8 mouse cellular contexts compared by ENCODE assay signal in the genomic region with DNA sequence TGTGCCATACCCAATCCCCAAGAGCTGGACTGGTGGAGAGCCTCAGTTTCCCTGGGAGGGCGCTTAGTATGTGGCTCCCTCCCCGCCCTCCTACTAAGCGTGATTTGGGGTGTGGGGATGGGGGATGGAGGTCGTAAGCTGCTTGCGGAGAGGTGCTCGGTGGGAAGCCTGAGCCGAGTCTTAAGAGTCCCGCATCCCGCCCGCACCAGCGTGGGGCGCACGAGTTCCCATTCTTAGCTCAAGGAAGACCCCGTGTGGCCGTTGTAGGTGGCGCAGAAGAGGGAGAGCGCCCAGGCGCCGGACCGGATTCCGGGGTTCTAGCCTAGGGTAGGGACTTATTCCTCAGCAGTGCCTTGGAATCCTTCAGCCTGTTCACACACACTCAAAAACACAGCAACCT. TPM values are rescaled to one million over a fixed set of nuclear protein-coding genes. Genes with fewer than 3 reads are reported as not detected.
DNase-seq lines count a peak whose midpoint lies in the region; ATAC-seq and TF ChIP-seq lines count a peak whose summit lies in the region.

No protein-coding gene starts in this region.

- no peak for TF ChIP-seq CTCF in Patski (IDR thresholded peaks at IDR 0.05)

- no peak overlapping the region for H3K9ac ChIP-seq in embryonic facial prominence, embryonic 11.5 days (replicated peaks; ENCODE audit: low read length)
- 0 out of 2 replicates have a peak overlapping the region, but pooled peaks have one; percentile 2 for H3K9ac ChIP-seq in heart, embryonic 15.5 days

- H3K36me3 ChIP-seq in embryonic facial prominence, embryonic 11.5 days (replicated peaks; ENCODE audit: control insufficient read depth, insufficient read depth, low read depth, low read length) = no peaks in the 10 kb centered on the region
- H3K36me3 ChIP-seq in heart, embryonic 15.5 days = no peaks in the 10 kb centered on the region

- under 1% methylated on average over 21 of the region's 21 CpGs for WGBS in embryonic facial prominence, embryonic 11.5 days
- under 1% methylated on average over 21 of the region's 21 CpGs for WGBS in heart, embryonic 15.5 days

- no peaks in the 10 kb centered on the region for H3K9me3 ChIP-seq in embryonic facial prominence, embryonic 11.5 days (replicated peaks; ENCODE audit: control insufficient read depth, low read length)
- no peaks in the 10 kb centered on the region for H3K9me3 ChIP-seq in heart, embryonic 15.5 days (replicated peaks)

- 0 out of 2 replicates have a peak, but pooled peaks cover 3% of the 10 kb centered on the region for H3K4me1 ChIP-seq in embryonic facial prominence, embryonic 11.5 days (ENCODE audit: control insufficient read depth, insufficient read depth, low read length)
- peaks cover 19% of the 10 kb centered on the region for H3K4me1 ChIP-seq in heart, embryonic 15.5 days (replicated peaks)

- DNase-seq in cerebellum, adult 11 months = peak; percentile 29
- DNase-seq in cerebellum, adult 9-10 months = no peak
- DNase-seq in Patski (ENCODE audit: low read depth, low spot score) = no peak
- peak; percentile 86 for DNase-seq in embryonic facial prominence, embryonic 11.5 days (ENCODE audit: low spot score)
- DNase-seq in kidney, postnatal 36 days = peak; percentile 68 to 85
- DNase-seq in lung, postnatal 4 days = peak; percentile 78 to 81
- peak; percentile 72 for DNase-seq in right cerebral cortex, postnatal 14 days

- peak; percentile 38 for ATAC-seq in Patski
- ATAC-seq in embryonic facial prominence, embryonic 11.5 days (replicated peaks; ENCODE audit: insufficient number of reproducible peaks, low FRiP score, low TSS enrichment, low read depth) = 0 out of 2 replicates have a peak, but pooled peaks have one; percentile 7
- 0 out of 2 replicates have a peak, but pooled peaks have one; percentile 16 for ATAC-seq in heart, embryonic 15.5 days (replicated peaks; ENCODE audit: insufficient number of reproducible peaks, insufficient read depth, low FRiP score, low read depth)

- in situ Hi-C loops in Patski (cut with MboI; ENCODE audit: low pct_unique_long_range_greater_than_20kb) = no loop called here

- POLR2A ChIA-PET in Patski (lab: Charles Lee) = interaction anchor here (0.9 kb wide), 1 partner anchor 135 kb away, joined by 3 read pairs; no protein-coding TSS in a partner anchor

- no peaks in the 10 kb centered on the region for H3K27me3 ChIP-seq in Patski
- H3K27me3 ChIP-seq in embryonic facial prominence, embryonic 11.5 days (ENCODE audit: control insufficient read depth, insufficient read depth, low read length) = peaks cover 21% of the 10 kb centered on the region
- peaks cover 56% of the 10 kb centered on the region for H3K27me3 ChIP-seq in heart, embryonic 15.5 days

- H3K4me3 ChIP-seq in embryonic facial prominence, embryonic 11.5 days (ENCODE audit: low read depth, low read length) = peak overlapping the region; percentile 5; the same call in 1 of the 2 replicates
- H3K4me3 ChIP-seq in heart, embryonic 15.5 days = peak overlapping the region; percentile 47

- CTCF ChIA-PET in Patski (lab: Charles Lee) = interaction anchor here (0.7 to 2.0 kb wide), 15 partner anchors 8 to 217 kb away, joined by 3 to 9 read pairs (median 4); a partner anchor contains a TSS

- no peak overlapping the region for H3K27ac ChIP-seq in embryonic facial prominence, embryonic 11.5 days (replicated peaks; ENCODE audit: low read depth, low read length)
- H3K27ac ChIP-seq in heart, embryonic 15.5 days = no peak overlapping the region

- H3K4me2 ChIP-seq in embryonic facial prominence, embryonic 11.5 days (ENCODE audit: low read depth, low read length) = peak overlapping the region; percentile 36
- peak overlapping the region; percentile 82 for H3K4me2 ChIP-seq in heart, embryonic 15.5 days

RNA-seq across cellular contexts. Expression of a gene that starts 16.2 kb away (rescaled TPM):
- 17.4 TPM for polyA plus RNA-seq in Patski (2021)
- 17.8 and 20.5 TPM in 2 replicates for polyA plus RNA-seq in embryonic facial prominence, embryonic 11.5 days (2014; fragmentation: Nextera tagmentation; extraction: Ambion mirVana)
- polyA plus RNA-seq in heart, embryonic 15.5 days (2015; fragmentation: Nextera tagmentation; extraction: Ambion mirVana) = 14.1 and 16.8 TPM in 2 replicates

RNA-seq across cellular contexts. Expression of a gene that starts 56.5 kb away (rescaled TPM):
- 92.4 TPM for polyA plus RNA-seq in Patski (2021)
- 210 and 217 TPM in 2 replicates for polyA plus RNA-seq in embryonic facial prominence, embryonic 11.5 days (2014; fragmentation: Nextera tagmentation; extraction: Ambion mirVana)
- 80.0 and 84.2 TPM in 2 replicates for polyA plus RNA-seq in heart, embryonic 15.5 days (2015; fragmentation: Nextera tagmentation; extraction: Ambion mirVana)

RNA-seq across cellular contexts. Expression of a gene that starts 57.1 kb away (rescaled TPM):
- polyA plus RNA-seq in Patski (2021) = 667 TPM
- polyA plus RNA-seq in embryonic facial prominence, embryonic 11.5 days (2014; fragmentation: Nextera tagmentation; extraction: Ambion mirVana) = 1,361 and 1,483 TPM in 2 replicates
- polyA plus RNA-seq in heart, embryonic 15.5 days (2015; fragmentation: Nextera tagmentation; extraction: Ambion mirVana) = 367 and 376 TPM in 2 replicates

Comparison
In these comparisons a context has a peak if more than half of its experiments do, and no peak if none do; other contexts are left out.
1. DNase-seq: peak in cerebellum, adult 11 months (single experiment), embryonic facial prominence, embryonic 11.5 days (single experiment), kidney, postnatal 36 days (2 of 2), lung, postnatal 4 days (2 of 2) and right cerebral cortex, postnatal 14 days (single experiment); none in cerebellum, adult 9-10 months (single experiment) and Patski (single experiment).
2. Peak in every context shown above with its lines, with median percentiles within 50 percentile points of each other: ATAC-seq.